Comparison of ENCODE assay signal across 17 mouse cellular contexts in genomic region chr4:53122310-53122709, GRCm38 (mm10). TPM values are rescaled to one million over a fixed set of nuclear protein-coding genes. Genes with fewer than 3 reads are reported as not detected.
A peak's percentile ranks its signal among the peaks of the same experiment; 100 is the strongest.
DNase-seq lines count a peak whose midpoint lies in the region; ATAC-seq and TF ChIP-seq lines count a peak whose summit lies in the region.
"Had no signal": no experiment of that assay in that cellular context is flagged by ENCODE, and none has a peak within 500 bp of the region (broad histone marks: within the 10 kb centered on the region; RNA-seq: fewer than 3 reads in every experiment).

No protein-coding gene starts in this region.

- H3K4me3 ChIP-seq in heart, postnatal 0 days (ENCODE audit: low read depth, low read length) = no peak overlapping the region
- no peak overlapping the region for H3K4me3 ChIP-seq in lung, embryonic 16.5 days (ENCODE audit: low read length)
- H3K4me3 ChIP-seq in bone marrow macrophage, adult 2 months (ENCODE audit: insufficient read depth, low read length) = no peak overlapping the region
- H3K4me3 ChIP-seq: forebrain, embryonic 13.5 days; heart, embryonic 10.5 days; hindbrain, embryonic 15.5 days; intestine, embryonic 15.5 days; limb, embryonic 10.5 days had no signal

- H3K4me1 ChIP-seq in heart, postnatal 0 days (ENCODE audit: control insufficient read depth, insufficient read depth) = peaks cover 8% of the 10 kb centered on the region
- H3K4me1 ChIP-seq in lung, embryonic 16.5 days (replicated peaks; ENCODE audit: control insufficient read depth, insufficient read depth, low read length) = peaks cover 7% of the 10 kb centered on the region
- H3K4me1 ChIP-seq in bone marrow macrophage, adult 2 months (ENCODE audit: control insufficient read depth, insufficient read depth, low read length) = peaks cover 81% of the 10 kb centered on the region
- H3K4me1 ChIP-seq: hindbrain, embryonic 15.5 days; limb, embryonic 10.5 days had no signal

- peaks cover 16% of the 10 kb centered on the region for H3K36me3 ChIP-seq in heart, postnatal 0 days (replicated peaks; ENCODE audit: control insufficient read depth, insufficient read depth, low read length)
- peaks cover 12% of the 10 kb centered on the region for H3K36me3 ChIP-seq in lung, embryonic 16.5 days (ENCODE audit: control insufficient read depth, insufficient read depth, low read length)
- H3K36me3 ChIP-seq: hindbrain, embryonic 15.5 days had no signal

- no peak for DNase-seq in heart, postnatal 0 days (ENCODE audit: low spot score)
- DNase-seq in heart, adult 18-20 months = no peak
- no peak for DNase-seq in lung, postnatal 14 days
- DNase-seq in thymus, postnatal 10 days (ENCODE audit: low spot score in 2 of 2) = no peak
- DNase-seq: cerebellum, adult 9-10 months; kidney, adult 8-10 months; thymus, postnatal 4 days had no signal

- WGBS in heart, postnatal 0 days = 83% methylated on average over 3 of the region's 3 CpGs
- WGBS in lung, embryonic 16.5 days = 80% methylated on average over 3 of the region's 3 CpGs

- no peak for TF ChIP-seq CTCF in heart, postnatal 0 days (IDR thresholded peaks at IDR 0.05; ENCODE audit: low read depth)
- no peak for TF ChIP-seq CTCF in bone marrow macrophage, adult 2 months (IDR thresholded peaks at IDR 0.05; ENCODE audit: low read depth, low read length)

- no peaks in the 10 kb centered on the region for H3K9me3 ChIP-seq in heart, postnatal 0 days (replicated peaks; ENCODE audit: control insufficient read depth, low read length)
- H3K9me3 ChIP-seq in lung, embryonic 16.5 days (ENCODE audit: control insufficient read depth, low read length) = 0 out of 2 replicates have a peak, but pooled peaks cover 2% of the 10 kb centered on the region
- H3K9me3 ChIP-seq: forebrain, embryonic 13.5 days; hindbrain, embryonic 15.5 days; intestine, embryonic 15.5 days; limb, embryonic 10.5 days had no signal

- no peak for TF ChIP-seq POLR2A in bone marrow macrophage, adult 2 months (IDR thresholded peaks at IDR 0.05; ENCODE audit: borderline replicate concordance, low read depth, low read length)

- no peak overlapping the region for H3K4me2 ChIP-seq in heart, postnatal 0 days (ENCODE audit: low read depth, low read length)
- no peak overlapping the region for H3K4me2 ChIP-seq in lung, embryonic 16.5 days (ENCODE audit: low read depth, low read length)
- H3K4me2 ChIP-seq: forebrain, embryonic 13.5 days; hindbrain, embryonic 15.5 days; intestine, embryonic 15.5 days had no signal

- H3K27me3 ChIP-seq in heart, postnatal 0 days (ENCODE audit: control insufficient read depth, insufficient read depth, low read length) = no peaks in the 10 kb centered on the region
- H3K27me3 ChIP-seq in lung, embryonic 16.5 days (ENCODE audit: control insufficient read depth, insufficient read depth, low read depth, low read length) = no peaks in the 10 kb centered on the region
- H3K27me3 ChIP-seq: forebrain, embryonic 13.5 days; hindbrain, embryonic 15.5 days; intestine, embryonic 15.5 days had no signal

- H3K27ac ChIP-seq in heart, postnatal 0 days (ENCODE audit: low read depth) = 0 out of 2 replicates have a peak overlapping the region, but pooled peaks have one; percentile 1
- H3K27ac ChIP-seq in lung, embryonic 16.5 days (ENCODE audit: low read length) = peak overlapping the region; percentile 18; the same call in 1 of the 2 replicates
- H3K27ac ChIP-seq in bone marrow macrophage, adult 2 months (ENCODE audit: insufficient read depth, low read depth, low read length) = peak overlapping the region; percentile 58
- H3K27ac ChIP-seq: forebrain, embryonic 13.5 days; heart, embryonic 10.5 days; hindbrain, embryonic 15.5 days; intestine, embryonic 15.5 days; limb, embryonic 10.5 days; liver, embryonic 14.5 days had no signal

- ATAC-seq in heart, postnatal 0 days (ENCODE audit: insufficient read depth, low read depth) = no peak
- ATAC-seq in lung, embryonic 16.5 days (ENCODE audit: low read depth) = no peak; the same call in 1 of the 2 replicates
- ATAC-seq in inflammation-experienced regulatory T-cells, adult 6 months = no peak
- ATAC-seq: intestine, embryonic 15.5 days; midbrain, embryonic 16.5 days had no signal

- no peak overlapping the region for H3K9ac ChIP-seq in heart, postnatal 0 days (replicated peaks; ENCODE audit: low read depth, low read length)
- H3K9ac ChIP-seq in lung, embryonic 16.5 days (ENCODE audit: low read length) = no peak overlapping the region
- H3K9ac ChIP-seq: forebrain, embryonic 13.5 days; hindbrain, embryonic 15.5 days; intestine, embryonic 15.5 days; liver, embryonic 14.5 days had no signal

- no peak for TF ChIP-seq EP300 in heart, postnatal 0 days (IDR thresholded peaks at IDR 0.05; ENCODE audit: low read depth)

RNA-seq across cellular contexts. Expression of gene Abca1, which starts 37.4 kb away (rescaled TPM):
- 18.1 and 18.3 TPM in 2 replicates for total RNA-seq in heart, postnatal 0 days (2014; rRNA removed; ENCODE audit: low replicate concordance)
- 3.1 and 3.7 TPM in 2 replicates for polyA plus RNA-seq in heart, postnatal 0 days (2015; fragmentation: Nextera tagmentation; extraction: Ambion mirVana)
- total RNA-seq in heart, adult 18-20 months (2021) = 10 to 100 TPM; 15.8 to 17.9 TPM
- 9.8 and 10.5 TPM in 2 replicates for polyA plus RNA-seq in lung, embryonic 16.5 days (2015; fragmentation: Nextera tagmentation; extraction: Ambion mirVana)
- polyA plus RNA-seq in bone marrow macrophage, adult 2 months (2012; ENCODE audit: insufficient read depth, insufficient read length, missing spikeins) = 55.9 and 64.3 TPM in 2 replicates
- 1 to 10 TPM in 2 of 3 experiments, under 1 TPM in 1; 0.18 to 3.0 (median 2.6) TPM for polyA plus RNA-seq in inflammation-experienced regulatory T-cells, adult 6 months (2017; shearing (Covaris generic))

Comparison
In these comparisons a context has a peak if more than half of its experiments do, and no peak if none do; other contexts are left out.
1. H3K27ac ChIP-seq: peak in every context shown above with its lines; median percentile 58 in bone marrow macrophage, adult 2 months; 18 in lung, embryonic 16.5 days; 1 in heart, postnatal 0 days.